Mouse (Mus musculus) frontal cortex, postnatal 14 days (tissue): ENCODE results near the gene Trim75.

Experiments
- DNase-seq, 2 experiments: peaks; one replicate each; pipeline ENCODE4 v3.0.0; 2022; ENCODE audit warnings: low spot score in 2 of 2

The Trim75 gene

GRCm38 (mm10) chr8:64944831-64945230 lies 42.8 kb downstream of the Trim75 start:
- no peak for DNase-seq

GRCm38 (mm10) chr8:64942946-64943345 lies 44.7 kb downstream of the Trim75 start:
- no peak for DNase-seq

DNA sequence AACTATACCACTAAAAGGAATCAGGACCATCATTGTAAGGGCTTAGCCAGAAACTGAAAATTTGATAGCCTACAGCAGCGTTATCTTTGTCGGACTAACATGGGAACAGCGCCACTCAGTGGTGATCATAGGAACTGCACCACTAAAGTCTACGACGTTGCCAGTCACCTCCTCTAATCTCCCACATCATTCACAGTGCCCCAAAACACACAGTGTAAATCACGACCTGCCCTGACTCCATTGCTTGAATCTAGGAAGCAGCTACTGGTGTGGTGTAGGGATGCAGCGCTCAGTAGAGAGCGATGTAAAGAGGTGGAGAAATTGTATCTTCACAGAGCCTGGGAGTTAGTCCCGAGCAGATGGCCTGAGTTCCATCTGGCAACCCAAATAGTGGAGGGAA lies 46.1 kb downstream of the Trim75 start:
- peak; percentile 49 to 86 for DNase-seq

- no peak for DNase-seq
Observed at GRCm38 (mm10) chr8:64941019-64941418, 46.6 kb downstream of the Trim75 start.

GRCm38 (mm10) chr8:64934997-64935396 lies 52.6 kb downstream of the Trim75 start:
- no peak for DNase-seq
